Mouse (Mus musculus) ES-E14 (cell line): Measurements from ENCODE around the gene Foxo3. TPM values are rescaled to one million over a fixed set of nuclear protein-coding genes. Genes with fewer than 3 reads are reported as not detected.

ENCODE experiments used
- DNase-seq: peaks from one replicate; pipeline ENCODE4 v3.0.0-alpha.2; 2013; ENCODE audit warnings: low read depth, low spot score
- H3K27ac ChIP-seq: 2 replicates; pipeline ENCODE4 v1.5.1; 2012; ENCODE audit warnings: low read depth, mild to moderate bottlenecking, low read length, moderate library complexity, mixed read lengths; ENCODE audit not compliant: poor library complexity, insufficient read depth, severe bottlenecking
- H3K36me3 ChIP-seq: 2 replicates; pipeline ENCODE4 v1.6.1; 2012; ENCODE audit warnings: mild to moderate bottlenecking, low read length, moderate library complexity, mixed read lengths; ENCODE audit not compliant: control insufficient read depth, poor library complexity, insufficient read depth, severe bottlenecking
- H3K4me1 ChIP-seq, 2 experiments: fragments of 150-350 bp in 1 of 2; sonication (generic) in 1 of 2; 2 replicates each; pipeline ENCODE4 v1.6.1; 2012; ENCODE audit warnings: low read length in 2 of 2, mild to moderate bottlenecking in 1 of 2, mixed read lengths in 1 of 2; ENCODE audit not compliant: control insufficient read depth in 2 of 2, insufficient read depth in 2 of 2, poor library complexity in 1 of 2
- H3K4me3 ChIP-seq, 2 experiments: fragments of 150-350 bp in 1 of 2; sonication (generic) in 1 of 2; 2 replicates each; pipeline ENCODE4 v1.5.1; 2012; ENCODE audit warnings: low read length in 2 of 2, low read depth in 1 of 2, mild to moderate bottlenecking in 1 of 2, mixed read lengths in 1 of 2; ENCODE audit not compliant: insufficient read depth in 1 of 2, poor library complexity in 1 of 2, severe bottlenecking in 1 of 2
- H3K9ac ChIP-seq: 2 replicates; pipeline ENCODE4 v1.6.1; 2012; ENCODE audit warnings: low read depth, mild to moderate bottlenecking, low read length, mixed read lengths; ENCODE audit not compliant: poor library complexity, insufficient read depth, severe bottlenecking
- H3K9me3 ChIP-seq: fragments of 150-350 bp; sonication (generic); 2 replicates; pipeline ENCODE4 v1.6.1; 2012; ENCODE audit warnings: low read depth, mild to moderate bottlenecking, low read length; ENCODE audit not compliant: control insufficient read depth, insufficient read depth
- CHD2 ChIP-seq: IDR thresholded peaks from 2 replicates; pipeline ENCODE4 v1.6.1; 2014; ENCODE audit warnings: mild to moderate bottlenecking, low read depth, low read length, inconsistent platforms
- HCFC1 ChIP-seq: IDR thresholded peaks from 2 replicates; pipeline ENCODE4 v1.6.1; 2012; ENCODE audit warnings: low read length, inconsistent platforms, borderline replicate concordance; ENCODE audit not compliant: insufficient read depth
- MAFK ChIP-seq: IDR thresholded peaks from 2 replicates; pipeline ENCODE4 v1.6.1; 2014; ENCODE audit warnings: mild to moderate bottlenecking, low read depth, low read length, inconsistent platforms; ENCODE audit not compliant: insufficient read depth
- ZC3H11A ChIP-seq: IDR thresholded peaks from 2 replicates; pipeline ENCODE4 v1.6.1; 2012; ENCODE audit warnings: low read depth, mild to moderate bottlenecking, inconsistent platforms, low read length, borderline replicate concordance
- ZNF384 ChIP-seq: IDR thresholded peaks from 2 replicates; pipeline ENCODE4 v1.6.1; 2012; ENCODE audit warnings: low read depth, low read length, inconsistent platforms
- in situ Hi-C, 2 experiments: fragments of 600-800 bp; cut with MboI; formaldehyde crosslinking; loops; one replicate each; pipeline ENCODE4 v1.15.1; 2025; ENCODE audit warnings: low sequenced_read_pairs in 2 of 2, inconsistent platforms in 1 of 2; ENCODE audit not compliant: unreplicated experiment in 2 of 2
- total RNA-seq: library from RNA; depleted of rRNA; stranded (reverse); fragments of 300-350 nt; gene quantifications from 2 replicates; pipeline ENCODE4 v1.2.3, GENCODE M21; 2012

The Foxo3 gene
- total RNA-seq, 1 experiment, result 20.7 TPM

GRCm38 (mm10) chr10:42210641-42211040, 65.9 kb downstream of the Foxo3 start:
- Histone ChIP-seq H3K36me3 (peaks cover 7% of the 10 kb centered on the region; the same call in 1 of the 2 replicates), H3K9me3 (no peaks in the 10 kb centered on the region), H3K4me3 (no peak overlapping the region), H3K9ac (no peak overlapping the region), H3K27ac (no peak overlapping the region), H3K4me1 (peaks cover 0 to 3% of the 10 kb centered on the region in 2 experiments; a peak in 1 of 4 replicates)
- in situ Hi-C loops, result no loop called here
- no peak for TF ChIP-seq HCFC1
- TF ChIP-seq ZC3H11A, result no peak
- no peak for TF ChIP-seq CHD2
- TF ChIP-seq ZNF384, result no peak
- TF ChIP-seq MAFK, result no peak
- DNase-seq, result no peak

- H3K9me3 ChIP-seq, result no peaks in the 10 kb centered on the region
- peaks cover 0 to 3% of the 10 kb centered on the region in 2 experiments; a peak in 1 of 4 replicates for H3K4me1 ChIP-seq
- in situ Hi-C loops, result no loop called here
- H3K27ac ChIP-seq, result no peak overlapping the region
- no peak for DNase-seq
- H3K9ac ChIP-seq, result no peak overlapping the region
- H3K4me3 ChIP-seq, result no peak overlapping the region
- H3K36me3 ChIP-seq, result peaks cover 7% of the 10 kb centered on the region; the same call in 1 of the 2 replicates
- TF ChIP-seq HCFC1, result no peak
- no peak for TF ChIP-seq ZNF384
- TF ChIP-seq MAFK, result 0 out of 2 replicates have a peak, but pooled peaks have one; percentile 14
- TF ChIP-seq ZC3H11A, result no peak
These were observed 66.7 kb downstream of the Foxo3 start for GRCm38 (mm10) chr10:42209809-42210208.

GRCm38 (mm10) chr10:42207612-42208011, 68.9 kb downstream of the Foxo3 start:
- in situ Hi-C loops, result no loop called here
- TF ChIP-seq MAFK (no peak), CHD2 (no peak), ZNF384 (no peak), HCFC1 (no peak), ZC3H11A (no peak)
- no peak for DNase-seq
- Histone ChIP-seq H3K36me3 (peaks cover 7% of the 10 kb centered on the region; the same call in 1 of the 2 replicates), H3K4me3 (no peak overlapping the region), H3K27ac (no peak overlapping the region; the same call in 1 of the 2 replicates), H3K4me1 (peaks cover 0 to 3% of the 10 kb centered on the region in 2 experiments; a peak in 1 of 4 replicates), H3K9me3 (no peaks in the 10 kb centered on the region), H3K9ac (no peak overlapping the region)

- Histone ChIP-seq H3K27ac (no peak overlapping the region), H3K36me3 (peaks cover 7% of the 10 kb centered on the region; the same call in 1 of the 2 replicates), H3K4me1 (no peaks in the 10 kb centered on the region), H3K9me3 (no peaks in the 10 kb centered on the region), H3K4me3 (no peak overlapping the region), H3K9ac (no peak overlapping the region)
- TF ChIP-seq ZC3H11A (no peak), MAFK (no peak), CHD2 (no peak), HCFC1 (no peak), ZNF384 (no peak)
- in situ Hi-C loops, result no loop called here
- DNase-seq, result no peak
These were observed 71.7 kb downstream of the Foxo3 start for GRCm38 (mm10) chr10:42204768-42205412.
